Mouse (Mus musculus) adrenal gland, postnatal 14 days (tissue): ENCODE measurements around the gene Tcaf2. TPM values are rescaled to one million over a fixed set of nuclear protein-coding genes. Genes with fewer than 3 reads are reported as not detected.

Source experiments
- DNase-seq: peaks from one replicate; pipeline ENCODE4 v3.0.0; 2021; ENCODE audit warnings: mixed read lengths
- long read RNA-seq, 2 experiments: library from polyadenylated mRNA; stranded (forward); transcript quantifications; one replicate each; pipeline ENCODE4 v2.0.0; 2021
- total RNA-seq: library from RNA; stranded (reverse); gene quantifications from 2 replicates; pipeline ENCODE4 v1.2.3, GENCODE M21; 2021

The Tcaf2 gene
- 9.1 and 9.6 TPM in 2 replicates for total RNA-seq
- long read RNA-seq, experiment 1, full-length matches to known transcripts: 1 of 3 reads
- long read RNA-seq, experiment 1, partial matches to known transcripts: 0 of 3 reads
- long read RNA-seq, experiment 1, other reads (novel, unspliced or antisense): 2 of 3 reads
- long read RNA-seq, experiment 2: 0 reads

- DNase-seq: peak; percentile 93
These were observed at the start of gene Tcaf2 for GRCm38 (mm10) chr6:42644912-42645549. Gene Tcaf2, minus strand, starts transcription at chr6:42645254.

DNA sequence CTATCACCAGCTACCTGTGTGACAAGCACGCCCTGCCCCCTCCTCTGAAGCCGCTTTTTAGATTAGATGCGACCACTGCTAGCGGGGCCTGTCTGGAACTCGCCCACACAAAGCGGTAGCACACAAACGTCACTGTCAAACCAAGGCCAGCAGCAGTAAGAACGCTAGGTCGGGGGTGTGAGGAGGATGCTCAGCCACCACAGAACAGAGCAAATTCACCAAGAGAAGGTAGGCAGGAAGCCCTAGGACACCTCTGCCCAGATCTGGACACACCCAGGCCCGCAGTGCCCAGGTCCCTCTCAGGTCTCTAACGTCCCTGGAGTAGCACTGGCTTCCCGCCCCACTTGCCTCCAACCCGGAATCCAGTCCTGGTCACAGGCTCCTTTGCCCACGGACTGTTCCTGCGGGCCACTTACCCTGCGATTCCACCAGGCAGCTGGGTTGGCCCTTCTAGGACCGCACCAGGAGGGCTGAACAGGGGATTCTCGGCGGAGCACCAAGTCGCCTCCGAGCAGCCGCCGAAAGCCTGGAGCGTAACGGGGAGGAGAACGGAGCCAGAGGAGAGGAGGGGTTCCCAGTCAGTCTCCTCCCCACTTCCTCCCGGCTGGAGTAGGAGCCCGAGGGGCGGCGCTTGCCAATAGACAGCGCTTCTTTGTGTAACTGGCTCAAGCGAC is 47.6 kb upstream of the Tcaf2 start:
- peak; percentile 91 for DNase-seq

DNA sequence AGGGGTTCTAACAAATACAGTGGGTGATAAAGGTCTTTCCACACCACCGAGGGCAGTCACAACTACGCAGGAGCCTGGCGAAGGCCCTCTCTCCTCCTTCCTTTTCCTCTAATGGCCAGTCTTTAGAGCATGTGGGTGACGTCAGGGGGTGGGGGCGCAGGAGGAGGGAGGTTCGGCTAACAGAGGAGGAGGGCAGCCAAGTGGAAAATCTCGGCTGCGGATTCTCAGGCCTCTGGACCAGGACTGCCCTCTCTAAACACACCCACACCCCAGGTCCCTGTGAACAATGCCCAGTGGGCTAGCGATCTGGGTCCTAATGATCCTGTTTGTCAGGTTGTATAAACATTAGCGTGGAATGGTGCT is 47.1 kb upstream of the Tcaf2 start:
- peak; percentile 91 for DNase-seq

GRCm38 (mm10) chr6:42689761-42690160 is 44.7 kb upstream of the Tcaf2 start:
- DNase-seq: no peak

GRCm38 (mm10) chr6:42687907-42688306 is 42.9 kb upstream of the Tcaf2 start:
- no peak for DNase-seq

GRCm38 (mm10) chr6:42680077-42680476 is 35.0 kb upstream of the Tcaf2 start:
- DNase-seq: no peak

DNA sequence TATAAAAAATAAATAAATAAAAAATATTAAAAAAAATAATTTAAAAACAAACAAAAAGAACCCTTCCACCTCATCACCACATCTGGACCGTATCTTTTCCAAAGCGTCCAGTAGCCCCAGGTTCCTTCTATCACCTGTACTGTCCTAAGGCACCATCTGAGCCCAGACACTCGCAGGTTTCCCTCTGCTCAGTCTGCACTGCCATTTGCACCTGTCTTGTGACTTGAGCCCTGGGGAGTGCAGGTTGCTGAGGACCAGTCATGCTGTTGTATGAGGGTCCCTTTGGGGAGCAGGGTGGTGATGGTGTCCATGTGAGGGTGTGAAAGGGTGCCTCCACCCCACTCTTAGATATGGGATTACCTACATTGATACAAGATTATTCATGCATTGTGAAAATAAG is 31.0 kb upstream of the Tcaf2 start:
- DNase-seq: no peak

GRCm38 (mm10) chr6:42671767-42672166 is 26.7 kb upstream of the Tcaf2 start:
- DNase-seq: no peak

- DNase-seq: no peak
These were observed 22.7 kb upstream of the Tcaf2 start for GRCm38 (mm10) chr6:42667722-42668121.

GRCm38 (mm10) chr6:42661739-42662138 is 16.7 kb upstream of the Tcaf2 start:
- DNase-seq: no peak

GRCm38 (mm10) chr6:42634393-42634792 is 10.7 kb downstream of the Tcaf2 start:
- DNase-seq: no peak

- peak; percentile 12 for DNase-seq
These were observed 13.7 kb downstream of the Tcaf2 start for GRCm38 (mm10) chr6:42631395-42631794.

- no peak for DNase-seq
These were observed 28.1 kb downstream of the Tcaf2 start for GRCm38 (mm10) chr6:42616904-42617303.

DNA sequence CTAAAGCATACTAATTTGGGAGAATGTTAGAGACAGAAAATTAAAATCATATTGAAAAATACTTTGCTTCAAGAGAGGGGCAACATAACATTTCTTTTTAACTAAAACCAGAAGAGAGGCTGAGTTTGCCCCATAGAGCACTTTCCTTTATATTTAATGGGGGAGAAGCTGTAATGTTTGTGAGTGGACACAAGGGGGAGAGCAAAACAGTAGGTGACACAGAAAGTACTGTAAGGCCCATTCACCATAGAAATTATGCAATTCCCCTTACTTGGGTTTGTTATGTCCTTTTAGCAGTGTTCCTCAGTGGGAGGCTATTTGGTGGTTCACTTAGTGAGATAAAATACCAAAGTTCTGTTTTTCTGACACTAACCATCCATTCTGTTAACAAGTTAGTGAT is 32.8 kb downstream of the Tcaf2 start:
- DNase-seq: no peak

DNA sequence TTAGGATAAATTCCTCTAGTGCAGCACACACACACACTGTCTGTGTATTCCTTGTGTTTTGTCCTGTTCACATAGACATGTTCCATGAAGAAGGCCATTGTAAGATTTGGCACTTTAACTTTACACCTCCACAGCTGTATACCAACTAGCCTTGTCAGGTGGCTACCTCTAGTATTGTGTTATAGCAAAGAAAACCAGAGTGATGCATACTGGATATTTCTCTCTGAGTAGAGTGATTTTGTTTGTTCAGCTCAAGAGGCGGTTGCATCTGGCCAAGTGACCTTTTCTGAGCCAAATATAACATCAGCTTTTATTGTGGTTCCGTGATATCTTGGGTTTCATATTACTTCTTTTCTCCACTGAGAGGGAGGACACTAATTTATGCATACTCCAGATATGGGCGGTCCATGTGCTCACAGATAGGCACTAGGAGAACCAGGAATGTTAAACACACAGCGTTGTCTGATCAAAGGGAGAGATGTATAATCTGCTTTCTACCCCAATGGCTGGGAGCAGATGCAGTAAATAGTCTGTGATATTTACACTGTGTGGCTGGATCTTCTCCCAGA is 34.0 kb downstream of the Tcaf2 start:
- no peak for DNase-seq

DNA sequence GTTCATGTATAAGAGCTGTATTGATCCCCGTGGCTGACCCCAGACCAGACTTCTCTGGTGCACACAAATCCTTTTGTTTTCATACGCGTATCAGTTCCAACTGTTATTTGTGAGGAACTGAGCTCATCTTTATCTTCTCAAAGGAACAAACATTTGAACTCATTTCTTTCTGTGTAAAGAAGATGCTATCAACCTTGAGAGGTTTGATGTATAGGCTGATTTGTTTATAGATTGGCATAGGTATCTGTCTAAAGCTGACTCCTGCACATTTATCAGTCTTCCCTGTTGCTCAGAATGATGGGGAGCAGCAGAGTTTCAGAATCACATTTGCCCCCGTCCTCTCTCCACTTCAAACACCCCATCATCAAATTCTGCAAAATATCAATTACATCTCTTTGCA is 47.5 kb downstream of the Tcaf2 start, which contains the start of gene Tcaf3:
Gene Tcaf3 (minus strand): TSS at position 101 of the 400 bp plus-strand sequence.
- DNase-seq: no peak

DNA sequence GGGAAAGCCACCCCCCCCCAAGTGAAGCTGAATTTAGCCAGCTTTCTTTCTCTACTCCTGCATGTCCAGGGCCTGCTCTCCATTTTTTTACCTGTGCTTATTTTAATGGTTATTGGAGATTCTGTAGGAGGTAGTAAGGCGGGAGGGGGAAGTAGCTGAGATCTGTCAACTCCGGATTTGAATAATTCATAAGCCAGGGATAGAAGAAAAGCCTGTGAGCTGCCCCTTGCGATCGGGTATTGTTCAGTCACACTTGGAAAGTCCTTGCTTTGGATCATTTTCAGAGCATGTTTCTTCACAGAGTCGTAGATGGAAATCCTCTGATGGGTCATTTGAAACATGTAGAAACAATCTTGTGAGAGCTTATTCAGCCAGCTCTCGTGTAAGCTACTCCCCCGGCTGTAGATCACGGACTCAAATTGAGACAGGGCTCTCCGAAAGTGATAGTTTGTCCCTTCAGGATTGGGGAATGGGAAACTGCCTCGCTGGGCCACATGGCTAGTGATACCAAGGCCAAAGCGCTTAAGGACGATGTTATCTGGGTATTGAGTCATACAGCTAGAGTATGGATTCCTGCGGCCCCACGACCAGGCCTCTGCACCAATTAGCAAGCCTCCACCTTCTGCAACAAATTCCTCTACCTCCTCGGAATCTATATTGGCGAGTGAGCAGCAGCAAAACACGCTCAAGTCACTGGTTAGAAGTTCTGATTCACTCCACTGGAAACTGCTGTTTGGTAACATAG is 51.7 kb downstream of the Tcaf2 start:
- DNase-seq: no peak

- DNase-seq: no peak
These were observed 58.5 kb downstream of the Tcaf2 start for GRCm38 (mm10) chr6:42586569-42586968.

- DNase-seq: peak; percentile 78
These were observed 61.6 kb downstream of the Tcaf2 start for GRCm38 (mm10) chr6:42583488-42583872.

DNA sequence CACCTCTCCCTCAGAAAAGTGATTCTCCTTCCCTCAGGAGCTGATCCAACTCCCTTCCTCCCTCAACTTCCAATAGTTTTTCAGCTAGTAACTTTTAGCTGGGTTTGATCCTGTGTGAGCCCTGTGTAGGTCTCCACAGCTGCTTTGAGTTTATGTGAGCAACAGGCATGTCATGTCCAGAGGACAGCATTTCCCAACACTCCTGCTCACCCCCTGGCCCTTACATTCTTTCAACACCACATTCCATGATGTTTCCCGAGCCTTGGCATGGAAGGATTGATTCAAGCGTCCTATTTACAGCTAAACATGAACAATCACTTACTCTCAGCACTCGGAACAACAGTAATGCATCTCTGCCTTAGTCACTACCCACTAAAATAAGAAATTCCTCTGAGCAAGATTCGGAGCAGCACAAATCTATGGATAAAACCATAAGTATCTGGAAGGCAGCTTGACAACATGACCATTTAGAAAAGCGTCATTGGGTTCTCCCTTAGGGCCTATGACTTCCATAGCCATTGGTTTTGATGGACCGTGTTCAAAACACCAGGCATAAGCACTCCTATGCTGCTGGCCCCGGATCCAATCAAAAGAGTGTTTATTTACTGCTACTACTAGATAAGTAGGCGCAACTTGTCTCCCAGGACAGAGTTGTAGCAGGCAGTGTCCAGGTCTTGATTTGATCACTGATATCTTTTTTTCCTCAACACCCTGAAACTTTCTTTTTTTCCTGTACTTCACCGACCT is 62.1 kb downstream of the Tcaf2 start:
- no peak for DNase-seq

- peak; percentile 27 for DNase-seq
These were observed 66.4 kb downstream of the Tcaf2 start for GRCm38 (mm10) chr6:42578678-42579077.

DNA sequence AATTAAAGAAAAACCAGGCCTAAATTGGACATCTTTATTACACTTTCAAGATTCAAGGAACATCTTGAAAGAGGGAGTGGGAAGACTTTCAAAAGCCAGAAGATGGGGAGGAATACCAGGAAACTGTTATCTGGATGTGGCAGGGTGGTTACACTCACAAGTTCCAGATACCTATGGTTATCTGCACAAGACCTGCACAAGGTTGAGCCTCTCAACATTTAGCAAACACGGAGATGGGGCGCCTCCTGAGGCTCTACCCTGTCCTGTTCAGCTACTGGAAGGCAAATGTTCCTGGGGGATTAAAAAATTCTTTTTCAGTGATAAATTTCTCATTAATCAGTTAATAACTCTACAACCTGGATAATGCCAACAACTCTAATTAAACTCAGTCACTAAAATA is 67.6 kb downstream of the Tcaf2 start:
- DNase-seq: no peak
